In the genomic region with DNA sequence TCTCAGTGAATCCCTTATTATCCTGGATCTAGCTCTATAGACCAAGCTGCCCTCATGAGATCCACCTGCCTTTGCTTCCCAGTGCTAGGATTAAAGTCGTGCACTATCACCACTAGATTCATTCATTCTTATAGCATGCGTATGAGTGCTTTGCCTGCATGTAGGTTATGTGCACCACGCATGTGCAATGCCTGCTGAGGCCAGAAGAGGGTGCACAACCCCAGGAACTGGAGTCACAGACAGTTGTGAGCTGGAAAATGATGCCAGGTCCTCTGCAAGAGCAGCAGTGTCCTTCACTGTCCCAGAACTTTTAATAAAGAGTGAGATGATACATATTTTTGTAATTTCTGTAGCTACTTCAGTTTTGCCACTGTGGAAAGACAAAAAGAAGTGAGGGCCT, we compare ENCODE assay signal across 24 mouse cellular contexts. TPM values are rescaled to one million over a fixed set of nuclear protein-coding genes. Genes with fewer than 3 reads are reported as not detected.
DNase-seq lines count a peak whose midpoint lies in the region; TF ChIP-seq lines count a peak whose summit lies in the region.
"Had no signal": no experiment of that assay in that cellular context is flagged by ENCODE, and none has a peak within 500 bp of the region (broad histone marks: within the 10 kb centered on the region; RNA-seq: fewer than 3 reads in every experiment).

No protein-coding gene starts in this region.

- DNase-seq in layer of hippocampus, adult 2 months (ENCODE audit: low spot score in 2 of 2) = no peak
- no peak for DNase-seq in layer of hippocampus, adult 18-20 months (ENCODE audit: low spot score in 2 of 2)
- DNase-seq in thymus, postnatal 4 days = peak; percentile 8
- DNase-seq in thymus, postnatal 14 days = no peak
- peak; percentile 6 for DNase-seq in NIH3T3 (ENCODE audit: low read depth)
- peak; percentile 45 for DNase-seq in testis, postnatal 10 days (ENCODE audit: low spot score)
- DNase-seq in adrenal gland, postnatal 36 days = no peak
- DNase-seq in adrenal gland, adult 8-10 months = no peak
- DNase-seq: cerebellum, postnatal 10 days; gastrocnemius, postnatal 25 days; kidney, postnatal 4 days; lung, adult 2 months; lung, postnatal 4 days; retina, postnatal 1 day; thymus, postnatal 36 days had no signal

- no peak overlapping the region for H3K27ac ChIP-seq in layer of hippocampus, adult 2 months
- H3K27ac ChIP-seq: embryonic facial prominence, embryonic 12.5 days; hindbrain, embryonic 10.5 days; limb, embryonic 13.5 days; midbrain, embryonic 10.5 days; stomach, postnatal 0 days had no signal

- TF ChIP-seq CTCF in layer of hippocampus, adult 2 months (conservative IDR thresholded peaks at IDR 0.05) = peak; percentile 25

- no peak overlapping the region for H3K4me3 ChIP-seq in layer of hippocampus, adult 2 months
- H3K4me3 ChIP-seq: embryonic facial prominence, embryonic 12.5 days; erythroblast, embryonic 14.5 days; hindbrain, embryonic 10.5 days; limb, embryonic 13.5 days; midbrain, embryonic 10.5 days had no signal

RNA-seq across cellular contexts. Expression of gene Olfr1349, which starts 2.3 kb away (rescaled TPM):
- not detected for total RNA-seq in layer of hippocampus, adult 2 months (2021)
- not detected for total RNA-seq in layer of hippocampus, adult 18-20 months (2021)
- total RNA-seq in adrenal gland, postnatal 36 days (2021) = not detected
- not detected for total RNA-seq in adrenal gland, adult 8-10 months (2022)
- total RNA-seq: gastrocnemius, postnatal 25 days; layer of hippocampus, postnatal 14 days; left cerebral cortex, postnatal 14 days; monocyte, adult 5-6 weeks had no signal

RNA-seq across cellular contexts. Expression of gene Olfr1348, which starts 16.5 kb away (rescaled TPM):
- not detected for total RNA-seq in layer of hippocampus, adult 2 months (2021)
- total RNA-seq in layer of hippocampus, adult 18-20 months (2021) = not detected
- total RNA-seq in adrenal gland, postnatal 36 days (2021) = not detected
- total RNA-seq in adrenal gland, adult 8-10 months (2022) = not detected
- total RNA-seq: gastrocnemius, postnatal 25 days; layer of hippocampus, postnatal 14 days; left cerebral cortex, postnatal 14 days; monocyte, adult 5-6 weeks had no signal

RNA-seq across cellular contexts. Expression of gene Olfr1347, which starts 25.4 kb away (rescaled TPM):
- total RNA-seq in layer of hippocampus, adult 2 months (2021) = not detected
- total RNA-seq in layer of hippocampus, adult 18-20 months (2021) = not detected
- total RNA-seq in adrenal gland, postnatal 36 days (2021) = not detected
- not detected for total RNA-seq in adrenal gland, adult 8-10 months (2022)
- total RNA-seq: gastrocnemius, postnatal 25 days; layer of hippocampus, postnatal 14 days; left cerebral cortex, postnatal 14 days; monocyte, adult 5-6 weeks had no signal

RNA-seq across cellular contexts. Expression of gene Olfr5, which starts 38.3 kb away (rescaled TPM):
- total RNA-seq in layer of hippocampus, adult 2 months (2021) = not detected
- total RNA-seq in layer of hippocampus, adult 18-20 months (2021) = not detected
- total RNA-seq in adrenal gland, postnatal 36 days (2021) = not detected
- not detected for total RNA-seq in adrenal gland, adult 8-10 months (2022)
- total RNA-seq: gastrocnemius, postnatal 25 days; layer of hippocampus, postnatal 14 days; left cerebral cortex, postnatal 14 days; monocyte, adult 5-6 weeks had no signal

RNA-seq across cellular contexts. Expression of gene Olfr1350, which starts 39.6 kb away (rescaled TPM):
- total RNA-seq in layer of hippocampus, adult 2 months (2021) = not detected
- total RNA-seq in layer of hippocampus, adult 18-20 months (2021) = not detected
- total RNA-seq in adrenal gland, postnatal 36 days (2021) = not detected
- total RNA-seq in adrenal gland, adult 8-10 months (2022) = not detected
- total RNA-seq: gastrocnemius, postnatal 25 days; layer of hippocampus, postnatal 14 days; left cerebral cortex, postnatal 14 days; monocyte, adult 5-6 weeks had no signal

Comparison
In these comparisons a context has a peak if more than half of its experiments do, and no peak if none do; other contexts are left out.
1. DNase-seq: peak in thymus, postnatal 4 days (single experiment), NIH3T3 (single experiment) and testis, postnatal 10 days (single experiment); none in layer of hippocampus, adult 2 months (0 of 2), layer of hippocampus, adult 18-20 months (0 of 2), thymus, postnatal 14 days (single experiment), adrenal gland, postnatal 36 days (0 of 2) and adrenal gland, adult 8-10 months (single experiment).